Comparison of ENCODE assay signal across 17 mouse cellular contexts in the genomic region with DNA sequence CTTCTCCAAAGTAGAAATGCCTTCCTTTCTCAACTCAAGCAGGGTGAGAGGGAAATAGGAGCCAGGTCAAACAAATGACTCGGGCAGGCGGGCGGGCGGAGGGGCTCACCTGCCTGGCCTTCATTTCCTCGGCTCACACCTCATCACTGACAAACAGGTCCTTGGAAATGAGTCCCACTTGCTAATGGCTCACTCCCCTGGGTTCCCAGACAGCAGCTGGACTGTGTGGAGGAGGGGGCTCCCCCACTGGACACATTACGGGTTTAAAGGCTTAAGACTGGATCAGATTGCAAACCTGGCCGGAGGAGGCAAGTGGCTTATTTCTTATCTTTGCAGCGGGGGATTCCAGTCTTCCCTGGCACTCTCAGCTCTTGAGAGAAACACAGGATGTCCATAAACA. TPM values are rescaled to one million over a fixed set of nuclear protein-coding genes. Genes with fewer than 3 reads are reported as not detected.
"Had no signal": no experiment of that assay in that cellular context is flagged by ENCODE, and none has a peak within 500 bp of the region (broad histone marks: within the 10 kb centered on the region; RNA-seq: fewer than 3 reads in every experiment).

No protein-coding gene starts in this region.

- ATAC-seq: inflammation-experienced regulatory T-cells, adult 6 months; intestine, postnatal 0 days; midbrain, embryonic 16.5 days had no signal

- H3K4me1 ChIP-seq: midbrain, embryonic 12.5 days; neural tube, embryonic 13.5 days had no signal

- H3K9me3 ChIP-seq: limb, embryonic 13.5 days; midbrain, embryonic 12.5 days; neural tube, embryonic 13.5 days had no signal

- DNase-seq: lung, adult 18-20 months; thymus, adult 2 months; thymus, postnatal 25 days had no signal

- H3K36me3 ChIP-seq: limb, embryonic 13.5 days; midbrain, embryonic 12.5 days; neural tube, embryonic 13.5 days had no signal

- H3K9ac ChIP-seq: limb, embryonic 13.5 days; liver, embryonic 14.5 days; midbrain, embryonic 12.5 days; neural tube, embryonic 13.5 days had no signal

- H3K27ac ChIP-seq: left cerebral cortex, adult 2 months; limb, embryonic 13.5 days; liver, embryonic 14.5 days; midbrain, embryonic 12.5 days; neural tube, embryonic 13.5 days had no signal

- H3K4me2 ChIP-seq: limb, embryonic 13.5 days; midbrain, embryonic 12.5 days; neural tube, embryonic 13.5 days had no signal

- H3K4me3 ChIP-seq: left cerebral cortex, adult 2 months; limb, embryonic 13.5 days; midbrain, embryonic 12.5 days; neural tube, embryonic 13.5 days had no signal

RNA-seq across cellular contexts. Expression of a gene that starts 13.1 kb away (rescaled TPM):
- total RNA-seq: layer of hippocampus, adult 8-10 months; layer of hippocampus, postnatal 14 days; left cerebral cortex, adult 2 months; left cerebral cortex, postnatal 14 days; liver, adult 2 months; megakaryocyte-erythroid progenitor cell, adult 5-6 weeks had no signal
- polyA plus RNA-seq: inflammation-experienced regulatory T-cells, adult 6 months; intestine, postnatal 0 days; kidney, embryonic 16.5 days; liver, adult 2 months; neural tube, embryonic 13.5 days had no signal
